Mouse (Mus musculus) left cerebral cortex, adult 8-10 months (tissue): Measurements from ENCODE around the gene Zmiz1. TPM values are rescaled to one million over a fixed set of nuclear protein-coding genes. Genes with fewer than 3 reads are reported as not detected.

Experiments
- DNase-seq, 2 experiments: peaks; one replicate each; pipeline ENCODE4 v3.0.0; 2022; ENCODE audit warnings: low spot score in 2 of 2
- total RNA-seq, 4 experiments: library from RNA; stranded (reverse); gene quantifications; 2 replicates each; pipeline ENCODE4 v1.2.4; 2022

The Zmiz1 gene
- total RNA-seq, 4 experiments from 2014 or later = 90.1 to 94.2 (median 92.3) TPM

GRCm38 (mm10) chr14:25587487-25588001, 128.6 kb downstream of the Zmiz1 start:
- no peak for DNase-seq

GRCm38 (mm10) chr14:25588156-25588555, 129.2 kb downstream of the Zmiz1 start:
- no peak for DNase-seq

GRCm38 (mm10) chr14:25588946-25589937, 130.3 kb downstream of the Zmiz1 start:
- no peak for DNase-seq

- no peak for DNase-seq
These were observed 132.0 kb downstream of the Zmiz1 start for GRCm38 (mm10) chr14:25591000-25591399.

DNA sequence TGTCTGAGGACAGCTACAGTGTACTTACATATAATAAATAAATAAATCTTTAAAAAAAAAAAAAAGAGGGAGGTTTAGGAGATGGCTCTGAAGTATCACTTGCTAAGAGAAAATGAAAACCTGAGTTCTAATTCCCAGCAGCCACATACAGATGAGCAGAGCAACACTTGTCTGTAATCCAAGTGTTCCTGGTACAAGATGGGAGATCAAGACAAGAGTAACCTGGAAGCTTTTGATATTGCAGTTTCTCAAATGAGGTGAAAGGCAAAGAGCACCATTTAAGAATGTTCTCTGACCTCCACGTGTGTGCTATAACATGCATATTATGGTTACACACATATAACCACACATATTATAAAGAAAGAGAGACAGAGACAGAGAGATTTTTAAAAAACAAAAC, 132.4 kb downstream of the Zmiz1 start:
- no peak for DNase-seq

DNA sequence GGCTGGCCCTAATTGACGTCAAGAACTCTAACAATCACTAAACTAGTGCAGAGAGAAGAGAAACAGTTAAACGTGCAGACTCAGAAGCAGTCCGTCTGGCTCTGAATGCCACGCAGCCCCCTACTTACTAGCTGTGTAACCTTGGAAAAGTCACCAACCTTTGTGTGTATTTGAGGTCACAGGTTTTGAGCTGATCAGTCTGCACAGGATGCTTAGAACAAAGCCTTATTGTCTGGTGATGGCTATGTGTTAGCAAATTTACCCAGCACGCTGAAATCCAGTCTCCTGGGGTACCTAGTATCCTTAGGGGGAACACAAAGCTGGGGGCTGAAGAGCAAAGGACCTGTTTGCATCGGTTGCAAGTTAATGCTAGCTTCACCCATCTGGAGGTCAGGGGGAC, 133.5 kb downstream of the Zmiz1 start:
- no peak for DNase-seq

DNA sequence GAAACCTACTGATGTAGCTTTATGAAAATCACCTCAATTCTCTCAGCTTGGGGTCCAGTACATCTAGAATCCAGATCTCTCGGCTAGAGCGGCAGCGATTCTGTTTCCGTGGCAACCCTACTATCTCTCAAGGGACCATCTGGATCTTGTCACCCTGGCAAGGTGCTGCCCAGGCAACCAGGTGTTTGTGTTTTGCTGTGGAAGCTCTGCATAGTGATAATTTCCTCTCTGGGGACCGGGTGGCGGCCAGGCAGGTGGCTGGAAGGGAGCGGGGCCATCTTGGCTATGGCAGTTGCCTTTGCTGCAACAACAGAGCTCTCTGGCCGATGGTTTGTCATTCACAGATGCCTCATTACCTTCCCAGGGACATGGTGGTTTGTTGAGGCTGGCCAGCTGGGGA, 134.9 kb downstream of the Zmiz1 start:
- no peak for DNase-seq

DNA sequence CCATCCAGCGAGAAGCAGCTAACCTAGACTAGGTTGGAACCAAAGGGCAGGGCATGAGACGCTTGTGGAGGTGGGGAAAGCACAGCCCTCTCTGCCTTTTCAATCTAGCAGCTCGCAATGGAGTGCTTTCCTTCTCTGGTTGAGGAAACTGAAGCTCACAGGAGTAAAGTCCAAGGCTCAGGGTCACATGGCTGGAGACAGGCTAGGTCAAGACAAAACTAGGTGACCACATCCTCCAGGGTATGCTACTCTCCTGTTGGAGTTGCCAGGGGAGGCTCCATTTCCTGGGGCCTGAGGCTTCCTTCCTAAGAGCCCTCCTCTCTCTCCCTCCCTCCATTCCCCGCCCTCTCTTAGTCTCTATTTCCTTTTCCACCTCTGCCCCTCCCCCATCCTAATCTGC, 135.6 kb downstream of the Zmiz1 start:
- no peak for DNase-seq

GRCm38 (mm10) chr14:25598960-25599359, 140.0 kb downstream of the Zmiz1 start:
- no peak for DNase-seq

- no peak for DNase-seq
These were observed 140.9 kb downstream of the Zmiz1 start for GRCm38 (mm10) chr14:25599934-25600333.

DNA sequence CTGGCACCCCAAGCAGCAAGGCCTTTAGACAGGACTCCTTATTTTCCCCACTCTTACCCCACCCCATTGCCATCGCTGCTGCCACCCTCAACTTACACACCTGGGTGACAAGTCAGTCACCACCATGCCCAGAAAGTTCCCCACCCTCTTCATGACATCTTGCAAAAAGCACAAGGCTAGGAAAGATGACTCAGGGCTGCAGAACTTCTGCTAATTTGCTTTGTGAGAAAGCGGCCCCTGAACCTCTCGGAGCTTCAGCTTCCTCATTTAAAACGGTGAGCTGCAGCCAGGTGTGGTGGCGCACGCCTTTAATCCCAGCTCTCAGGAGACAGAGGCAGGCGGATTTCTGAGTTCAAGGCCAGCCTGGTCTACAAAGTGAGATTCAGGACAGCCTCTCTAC, 141.4 kb downstream of the Zmiz1 start:
- DNase-seq = no peak

DNA sequence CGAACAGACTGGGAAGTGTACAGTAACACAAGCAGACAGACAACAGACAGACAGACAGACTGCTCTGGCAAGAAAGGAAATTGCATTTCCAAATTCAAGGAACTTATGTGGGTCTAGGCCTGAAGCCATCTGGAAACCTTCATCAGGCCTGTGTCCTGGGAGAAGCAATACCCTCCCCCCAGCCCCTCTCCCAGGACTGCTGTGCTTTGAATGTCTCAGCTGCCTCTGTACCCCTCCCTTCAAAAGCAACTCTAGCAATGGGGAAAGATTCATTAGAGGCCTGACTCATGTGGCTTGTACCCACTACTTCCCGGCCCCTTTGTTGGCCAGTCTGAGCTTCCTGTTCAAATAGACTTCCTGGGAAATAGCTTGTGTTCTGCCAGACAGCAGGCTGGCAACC, 142.0 kb downstream of the Zmiz1 start:
- DNase-seq = no peak

DNA sequence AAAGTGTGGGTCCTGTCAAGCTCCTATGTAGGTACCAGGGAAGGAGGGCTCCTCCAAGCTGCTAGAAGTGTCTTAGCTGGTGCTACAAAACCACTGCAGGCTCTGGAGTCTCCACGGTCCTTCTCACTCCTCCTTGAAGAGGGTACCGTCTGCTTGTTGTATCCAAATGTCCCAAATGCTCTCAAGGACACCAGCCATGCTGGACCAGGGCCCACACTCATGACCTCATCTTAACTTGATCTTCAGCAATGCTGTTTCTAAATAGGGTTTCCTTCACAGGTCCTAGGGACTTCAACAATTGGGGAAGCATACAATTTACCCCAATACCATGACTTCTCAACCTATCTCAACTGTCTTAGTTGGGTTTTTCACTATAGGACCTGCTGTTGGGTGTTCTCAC, 143.0 kb downstream of the Zmiz1 start:
- no peak for DNase-seq

DNA sequence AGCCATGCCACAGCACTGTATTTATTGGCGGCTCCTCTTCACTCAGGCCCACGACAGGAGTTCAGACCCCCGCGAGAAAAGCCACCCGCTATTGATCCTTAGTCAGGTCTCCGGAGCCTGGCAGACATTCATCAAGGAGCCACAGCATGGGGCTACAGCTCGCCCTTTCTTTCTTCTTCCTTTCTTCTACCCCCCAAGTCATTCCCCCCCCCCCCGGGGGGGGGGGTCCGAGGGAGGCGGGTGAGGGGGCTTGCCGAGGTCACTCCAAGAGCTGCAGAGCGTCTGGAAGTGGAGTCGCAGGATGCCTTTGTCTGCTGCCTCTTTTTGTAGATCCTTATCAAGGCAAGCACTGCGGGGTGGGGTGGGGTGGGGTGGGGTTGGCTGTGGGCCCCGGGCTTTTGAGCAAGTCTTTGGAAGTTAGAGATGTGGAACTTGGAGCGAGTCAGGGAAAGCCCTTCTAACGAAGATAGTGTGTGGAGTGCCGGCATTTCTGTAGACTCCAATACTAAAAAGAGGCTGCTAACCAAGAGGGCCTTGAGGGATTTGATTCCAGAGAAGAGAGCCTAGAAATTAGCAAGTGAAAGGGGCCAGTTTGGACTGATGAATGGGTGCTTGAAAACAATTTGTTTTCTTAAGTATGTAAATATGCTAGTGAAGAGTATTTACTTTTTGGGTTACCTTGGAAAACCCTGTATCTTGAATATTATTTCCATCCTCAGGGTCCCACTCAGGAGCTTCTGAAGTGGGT, 145.6 kb downstream of the Zmiz1 start:
- DNase-seq = no peak

- no peak for DNase-seq
These were observed 147.6 kb downstream of the Zmiz1 start for GRCm38 (mm10) chr14:25606372-25607140.

DNA sequence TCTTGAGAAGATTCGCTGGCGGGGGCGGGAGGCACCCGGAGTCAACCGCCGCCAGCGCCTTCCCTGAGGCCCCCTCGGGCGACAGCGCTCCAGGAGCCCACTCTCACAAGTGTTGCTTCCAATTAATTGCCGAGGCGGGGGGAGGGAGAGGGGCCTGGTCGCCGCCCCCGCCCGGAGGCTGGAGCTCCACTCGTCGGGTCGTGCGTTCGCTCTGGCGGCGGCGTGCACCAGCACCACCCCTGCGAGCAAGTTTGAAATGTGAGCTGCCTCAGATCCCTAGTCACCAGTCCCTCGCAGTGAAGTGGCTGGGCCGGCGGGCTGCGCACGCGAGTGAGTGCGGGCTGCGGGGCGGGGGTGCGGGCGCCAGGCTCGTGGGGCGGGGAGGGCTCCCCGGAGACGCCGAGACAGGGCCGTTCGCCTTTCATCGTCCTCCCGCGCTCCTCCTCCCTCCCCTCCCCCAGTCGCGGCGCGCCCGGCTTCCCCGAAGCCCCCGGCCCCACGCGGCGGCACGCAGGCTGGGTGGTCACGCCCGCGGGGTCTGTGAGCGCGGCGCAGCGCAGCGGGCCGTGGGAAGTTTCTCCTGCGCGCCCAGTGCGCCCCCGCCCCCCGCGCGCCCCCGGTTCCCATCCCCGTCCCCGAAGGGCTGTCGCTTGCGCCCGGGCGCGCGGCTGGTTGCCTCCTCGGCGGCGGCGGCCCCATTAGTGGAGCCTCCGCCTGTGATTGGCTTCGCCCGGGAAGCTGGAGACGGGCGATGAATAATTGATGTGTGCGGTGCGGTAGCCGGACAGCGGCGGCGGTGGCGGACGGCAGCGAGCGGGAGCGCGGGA, 148.4 kb downstream of the Zmiz1 start:
- peak in 1 of 2 experiments; percentile 63 for DNase-seq

DNA sequence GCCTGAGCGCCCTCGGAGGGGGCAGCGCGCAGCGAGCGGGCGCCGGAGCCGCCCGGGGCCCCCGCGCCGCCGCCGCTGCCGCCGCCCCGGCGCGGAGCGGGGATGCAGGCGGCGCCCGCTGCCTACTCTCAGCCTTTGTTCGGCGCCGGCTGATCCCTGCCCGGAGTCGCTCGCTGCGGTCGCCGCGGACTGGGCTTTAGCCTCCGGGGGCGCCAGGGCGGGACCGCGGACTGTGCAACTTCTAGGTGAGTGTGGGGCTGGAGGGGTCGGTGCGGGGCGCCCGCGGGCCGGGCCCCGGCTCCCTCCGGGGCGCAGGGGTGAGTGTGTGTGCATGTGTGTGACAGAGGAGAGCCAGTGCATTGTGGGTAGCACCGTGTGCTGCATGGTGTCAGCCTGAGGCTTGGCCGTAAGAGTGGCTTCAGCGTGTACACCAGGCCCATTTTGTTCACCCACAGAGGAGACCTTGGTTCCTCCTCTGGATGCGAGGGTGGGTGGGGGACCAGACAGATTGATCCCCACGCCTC, 149.0 kb downstream of the Zmiz1 start:
- DNase-seq = no peak

DNA sequence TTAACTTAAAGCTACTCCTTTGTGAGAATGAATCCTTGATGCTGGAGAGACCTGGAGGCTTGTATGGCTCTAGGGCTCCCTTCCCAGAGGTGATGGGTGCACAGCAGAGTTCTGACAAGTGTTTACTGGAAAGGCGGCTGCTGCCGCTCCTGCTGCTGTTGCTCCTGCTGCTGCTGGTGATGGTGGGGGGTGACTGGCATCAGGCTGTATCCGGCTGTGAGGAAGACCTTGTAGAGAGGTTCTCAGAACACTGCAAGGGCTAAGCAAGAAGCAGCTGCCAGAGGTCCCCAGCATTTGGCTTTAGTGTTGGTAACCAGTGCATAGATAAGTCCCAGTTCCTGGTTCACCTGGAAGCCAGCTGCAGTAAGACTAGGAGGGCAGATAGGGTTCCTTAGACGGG, 149.6 kb downstream of the Zmiz1 start:
- DNase-seq = no peak

GRCm38 (mm10) chr14:25609355-25609754, 150.4 kb downstream of the Zmiz1 start:
- no peak for DNase-seq
